Mouse (Mus musculus): ENCODE data around the gene Cd52.

The Cd52 gene

DNA sequence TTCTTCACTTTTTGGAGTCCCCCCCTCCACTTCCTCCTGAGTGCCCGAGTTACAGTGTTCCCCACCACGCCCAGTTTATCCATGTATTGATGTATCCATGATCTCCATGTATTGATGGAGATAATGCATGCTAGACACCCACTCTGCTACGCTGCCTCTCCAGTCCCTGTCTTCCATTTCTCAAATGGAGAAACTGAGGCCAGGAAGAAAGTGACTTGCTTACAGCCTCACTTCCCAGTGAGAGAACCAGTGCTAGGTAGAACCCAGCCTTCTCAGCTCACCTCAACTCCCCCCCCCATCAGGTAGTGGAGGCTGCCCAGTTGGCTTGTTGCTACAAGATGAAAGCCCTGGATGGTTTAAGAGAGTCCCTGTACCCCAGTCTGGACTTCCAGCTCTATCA, 41.3 kb downstream of the Cd52 start, which contains the start of gene Zfp683:
Zfp683 (plus strand) TSS at position 301 of the 400 bp plus-strand sequence.
- TF ChIP-seq GATA4 (IDR thresholded peaks at IDR 0.05; ENCODE audit: insufficient replicate concordance, low read length), result no peak

DNA sequence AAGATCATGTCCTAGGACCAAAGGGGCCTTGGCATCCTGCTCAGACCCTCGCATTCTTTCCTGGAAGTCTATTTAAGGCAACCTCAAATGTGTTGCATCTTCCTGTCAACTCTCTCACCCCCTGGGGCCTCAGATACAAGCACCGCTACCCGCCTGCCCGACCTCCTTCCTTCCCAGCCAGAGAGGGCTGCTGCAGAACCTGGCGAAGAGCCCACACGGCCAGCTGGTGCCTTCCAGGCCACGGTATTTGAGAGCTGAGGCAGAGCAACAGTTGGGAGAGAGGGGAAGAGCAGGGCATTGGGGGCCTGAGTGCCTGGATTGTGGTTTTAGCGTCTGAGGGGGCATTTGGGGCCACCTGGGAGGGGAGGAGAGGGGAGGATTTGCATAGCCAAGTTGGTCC, 42.3 kb downstream of the Cd52 start:
- TF ChIP-seq GATA4 (IDR thresholded peaks at IDR 0.05; ENCODE audit: insufficient replicate concordance, low read length), result no peak

DNA sequence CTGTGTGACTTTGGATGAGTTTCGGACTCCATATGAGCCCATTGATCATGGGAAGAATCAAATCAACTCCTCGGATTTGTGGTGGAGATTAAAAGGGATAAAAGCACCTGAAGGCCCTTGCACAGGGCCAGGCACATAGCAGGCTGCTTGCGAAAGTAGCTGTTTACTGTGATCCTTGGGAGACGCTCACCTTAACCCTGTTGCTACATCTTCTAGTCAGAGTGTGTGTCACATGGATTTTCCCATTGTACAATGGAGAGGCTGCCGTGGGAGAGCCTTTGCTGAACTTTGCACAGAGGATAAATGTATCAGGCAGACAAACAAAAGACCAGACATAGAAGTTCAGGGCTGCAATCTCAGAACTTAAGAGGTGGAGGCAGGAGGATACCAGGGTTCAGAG, 43.0 kb downstream of the Cd52 start:
- no peak for TF ChIP-seq GATA4 (IDR thresholded peaks at IDR 0.05; ENCODE audit: insufficient replicate concordance, low read length)

DNA sequence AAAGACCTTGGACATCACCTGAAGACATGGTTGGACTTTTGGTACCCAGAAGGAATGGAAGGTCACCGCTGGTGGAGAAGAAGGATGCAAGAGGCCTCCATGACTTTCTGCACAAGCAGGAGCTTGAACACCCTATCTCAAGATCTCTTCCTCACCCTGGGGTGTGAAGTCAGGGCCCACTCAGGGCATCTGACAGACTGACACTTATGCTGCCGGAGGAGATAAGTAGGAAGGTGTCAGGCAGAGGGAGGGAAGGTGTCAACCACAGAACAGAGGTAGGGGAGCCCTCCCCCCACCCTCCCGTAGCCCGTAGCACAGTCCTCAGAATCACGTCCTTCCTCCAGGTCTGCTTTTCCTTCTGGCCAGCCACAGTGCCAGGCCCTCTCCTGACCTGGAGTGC, 47.2 kb downstream of the Cd52 start:
- TF ChIP-seq GATA4 (IDR thresholded peaks at IDR 0.05; ENCODE audit: insufficient replicate concordance, low read length), result no peak

DNA sequence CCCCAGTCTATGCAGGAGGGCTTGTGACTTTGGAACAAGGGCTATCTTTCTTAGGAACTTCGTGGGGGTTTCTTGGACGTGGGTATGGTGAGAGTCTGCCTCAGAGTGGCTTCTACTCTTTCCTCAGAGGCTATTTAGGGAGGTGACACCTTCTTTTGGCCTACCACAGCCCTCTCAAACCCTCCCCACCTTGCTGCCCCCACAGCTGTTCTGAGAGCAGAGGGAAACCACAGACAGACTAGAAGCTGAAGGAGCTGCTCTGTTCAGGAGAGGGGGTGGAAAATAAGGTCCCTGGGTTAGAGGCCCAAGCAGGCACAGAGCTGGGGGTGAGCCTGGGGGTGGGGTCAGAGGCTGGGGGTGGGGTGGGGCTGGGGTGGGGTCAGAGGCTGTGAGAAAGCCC, 51.8 kb downstream of the Cd52 start:
- TF ChIP-seq GATA4 (IDR thresholded peaks at IDR 0.05; ENCODE audit: insufficient replicate concordance, low read length), result no peak

DNA sequence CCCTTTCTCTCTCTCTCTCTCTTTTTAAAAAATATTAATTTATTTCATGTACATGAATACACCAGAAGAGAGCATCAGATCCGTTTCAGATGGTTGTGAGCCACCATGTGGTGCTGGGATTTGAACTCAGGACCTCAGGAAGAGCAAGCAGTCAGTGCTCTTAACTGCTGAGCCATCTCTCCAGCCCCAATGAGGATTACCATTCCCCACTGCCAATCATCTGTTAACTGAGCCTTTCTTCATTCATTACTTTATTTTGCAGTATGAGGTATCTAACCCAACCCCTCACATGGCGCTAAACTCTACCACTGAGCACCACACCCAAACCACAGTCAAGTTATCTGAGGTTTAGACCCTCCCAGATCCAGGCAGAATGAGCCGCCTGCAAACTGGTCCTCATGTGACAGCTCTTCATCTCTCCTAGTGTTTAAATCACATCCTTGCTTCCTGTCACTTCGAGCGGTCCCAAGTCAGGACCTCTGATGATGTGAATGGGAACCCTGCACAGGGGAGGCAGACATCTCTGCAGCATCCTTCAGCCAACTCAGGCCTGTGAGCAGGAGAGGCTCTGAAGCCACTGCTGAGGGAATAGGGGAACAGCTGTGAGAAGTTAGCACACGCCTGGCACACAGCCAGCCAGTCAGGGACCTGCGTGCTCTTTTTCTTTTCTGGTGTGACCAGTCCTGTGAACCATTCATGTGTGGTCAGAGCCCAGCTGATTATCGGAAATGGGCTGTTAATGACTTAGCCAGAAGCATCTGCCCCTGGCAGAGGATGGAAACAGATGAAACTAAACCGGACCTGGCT, 53.4 kb downstream of the Cd52 start:
- no peak for TF ChIP-seq GATA4 (IDR thresholded peaks at IDR 0.05; ENCODE audit: insufficient replicate concordance, low read length)

DNA sequence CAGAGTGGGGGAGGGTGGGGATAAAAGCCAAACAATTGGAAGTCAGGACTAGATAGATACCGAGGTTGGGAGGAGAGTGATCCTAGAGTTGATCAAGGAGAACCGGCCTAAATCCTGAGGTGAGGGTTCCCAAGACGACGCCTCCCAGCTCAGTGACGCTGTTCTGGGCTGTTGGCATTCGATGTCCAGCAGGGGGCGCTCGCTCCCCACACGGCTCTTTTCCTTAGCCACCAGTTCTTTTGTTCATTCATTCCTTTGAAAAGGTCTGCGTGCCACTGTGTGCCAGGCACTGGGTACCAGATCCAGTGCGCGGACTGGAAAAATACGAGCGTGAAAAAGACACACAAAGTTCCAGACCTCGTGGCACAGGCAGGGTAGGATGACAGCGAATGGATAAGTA, 58.9 kb downstream of the Cd52 start:
- no peak for TF ChIP-seq GATA4 (IDR thresholded peaks at IDR 0.05; ENCODE audit: insufficient replicate concordance, low read length)
